Mouse (Mus musculus) layer of hippocampus, postnatal 36 days (tissue): ENCODE measurements around the gene Cdc73. TPM values are rescaled to one million over a fixed set of nuclear protein-coding genes. Genes with fewer than 3 reads are reported as not detected.
A peak's percentile ranks its signal among the peaks of the same experiment; 100 is the strongest.
"Not testable (repeated sequence)": the region's sequence is repeated elsewhere in the genome, so short reads cannot be mapped to it uniquely, and the experiment has no call there.

Source experiments
- DNase-seq, 2 experiments: peaks; one replicate each; pipeline ENCODE4 v3.0.0; 2022
- total RNA-seq, 2 experiments: library from RNA; stranded (reverse); gene quantifications; 2 replicates each; pipeline ENCODE4 v1.2.3; 2021

The Cdc73 gene
- total RNA-seq, 2 experiments from 2014 or later, result 74.8 to 80.2 TPM

DNA sequence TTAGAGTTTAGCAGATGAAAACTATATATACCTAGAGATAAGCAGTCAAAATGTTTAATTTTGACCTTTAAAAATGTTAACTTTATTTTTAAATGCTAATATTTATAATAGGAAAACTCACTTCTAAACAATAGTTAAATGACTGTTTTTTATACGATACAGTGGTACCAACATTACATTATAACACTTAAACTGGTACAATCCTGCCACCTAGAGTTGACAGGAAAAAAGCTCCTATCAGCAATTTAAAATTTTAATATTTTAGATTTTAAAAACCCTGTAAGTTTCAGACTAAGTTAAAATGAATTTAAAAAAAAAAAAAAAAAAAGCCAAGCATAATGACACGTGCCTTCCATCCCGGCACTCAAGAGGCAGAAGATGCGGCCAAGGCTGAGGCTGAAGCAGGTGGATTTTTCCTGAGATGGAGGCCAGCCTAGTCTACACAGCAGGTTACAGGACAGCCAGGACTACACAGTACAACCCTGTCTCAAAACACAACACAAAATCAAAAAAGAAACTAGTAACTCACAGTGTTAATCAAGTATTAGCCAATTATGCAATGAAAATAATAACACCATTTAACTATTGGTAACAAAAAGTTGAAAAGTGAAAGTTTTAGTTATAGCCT, 26.8 kb downstream of the Cdc73 start:
- no peak for DNase-seq

DNA sequence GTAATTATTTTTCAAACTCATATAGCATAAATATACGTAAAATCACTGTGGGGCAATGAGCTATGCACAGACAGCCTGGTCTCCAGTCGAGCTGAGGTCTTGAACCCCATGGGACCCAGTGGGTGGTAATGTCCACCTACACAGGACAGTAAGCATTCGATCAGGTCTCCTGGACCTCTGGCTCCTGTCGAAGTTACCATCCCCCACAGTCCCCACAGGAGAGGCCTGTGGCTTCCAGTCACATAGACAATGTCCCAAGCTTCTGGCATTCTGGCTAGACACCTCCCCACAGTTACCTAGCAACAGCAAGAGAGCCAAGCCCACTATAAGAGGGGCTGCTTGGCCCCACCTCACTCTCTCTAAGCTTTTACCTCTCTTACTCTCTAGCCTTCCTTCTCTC, 37.9 kb downstream of the Cdc73 start:
- not testable (repeated sequence) for DNase-seq

DNA sequence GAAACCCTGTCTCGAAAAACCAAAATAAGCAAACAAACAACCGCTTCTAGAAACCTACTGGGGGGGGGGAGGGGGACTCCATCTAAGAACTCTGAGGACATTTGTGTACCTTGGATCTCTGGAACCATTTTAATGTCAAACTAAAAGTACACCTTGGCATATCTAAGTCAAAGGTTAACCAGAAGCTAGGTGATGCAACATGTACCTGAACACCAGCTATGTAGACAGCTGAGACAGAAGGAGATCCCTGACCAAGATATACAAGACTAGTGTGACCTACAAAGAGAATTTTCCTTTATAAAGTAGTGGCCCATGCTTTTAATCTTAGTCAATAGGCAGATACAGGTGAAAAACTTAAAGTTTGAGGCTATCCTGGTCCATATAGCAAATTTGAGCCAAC, 39.5 kb downstream of the Cdc73 start:
- no peak for DNase-seq

DNA sequence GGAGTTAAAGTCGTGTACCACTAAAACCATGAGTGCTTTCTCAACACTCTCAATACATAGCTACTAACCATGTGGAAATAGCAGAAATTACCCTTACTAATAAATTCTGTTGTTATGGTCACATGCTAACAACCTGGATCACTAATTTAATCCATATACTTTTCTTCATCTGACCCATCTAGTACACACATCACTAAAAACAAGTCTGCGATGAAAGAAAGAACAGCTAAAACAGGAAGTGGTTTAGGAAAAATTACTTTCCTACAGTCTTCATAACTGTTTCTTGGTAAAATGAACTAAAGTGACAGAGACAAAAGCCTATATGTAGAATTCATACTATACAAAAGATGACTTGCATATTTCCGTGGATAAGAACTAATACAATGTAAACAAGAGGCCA, 49.0 kb downstream of the Cdc73 start:
- DNase-seq, result no peak

DNA sequence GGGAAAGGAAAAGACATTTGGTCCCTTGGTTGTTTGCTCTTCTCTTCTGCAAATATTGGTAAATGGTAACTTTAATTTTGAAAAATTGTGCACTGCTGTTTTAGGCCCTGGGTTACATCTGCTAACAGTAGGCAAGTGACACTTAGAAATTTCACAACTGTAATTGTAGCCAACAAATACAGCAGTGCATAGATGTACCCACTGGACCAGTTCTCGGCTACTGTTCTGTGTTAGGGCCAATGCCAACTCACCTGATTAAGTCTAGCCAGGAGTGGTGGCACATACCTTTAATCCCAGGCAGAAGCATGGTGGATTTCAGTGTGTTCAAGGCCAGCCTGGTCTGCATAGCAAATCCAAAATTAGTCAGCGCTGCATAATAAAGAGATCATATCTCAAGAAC, 52.4 kb downstream of the Cdc73 start:
- no peak for DNase-seq

DNA sequence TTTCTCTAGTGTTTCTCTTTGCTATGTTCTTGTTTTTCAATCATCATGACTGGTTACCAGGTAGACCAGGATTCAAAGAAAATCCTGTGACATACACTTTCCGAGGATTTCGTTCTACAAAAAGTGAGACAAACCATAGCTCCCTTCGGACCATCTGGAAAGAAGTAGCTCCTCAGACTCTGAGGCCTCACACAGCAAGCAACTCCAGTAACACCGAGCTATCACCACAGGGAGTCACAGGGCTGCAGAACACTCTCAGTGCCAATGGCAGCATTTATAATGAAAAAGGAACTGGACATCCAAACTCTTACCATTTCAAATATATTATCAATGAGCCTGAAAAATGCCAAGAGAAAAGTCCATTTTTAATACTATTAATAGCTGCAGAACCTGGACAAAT, 56.5 kb downstream of the Cdc73 start:
- DNase-seq, result no peak

GRCm38 (mm10) chr1:143645386-143645785, 57.3 kb downstream of the Cdc73 start:
- DNase-seq, result no peak

GRCm38 (mm10) chr1:143644221-143644620, 58.5 kb downstream of the Cdc73 start:
- no peak for DNase-seq

- DNase-seq, result peak; percentile 71
Observed at GRCm38 (mm10) chr1:143640650-143641407, 61.9 kb downstream of the Cdc73 start, which contains the start of gene B3galt2. Gene B3galt2 (plus strand): TSS chr1:143640664.

- DNase-seq, result no peak
Observed at GRCm38 (mm10) chr1:143632854-143633587, 69.7 kb downstream of the Cdc73 start.

- no peak for DNase-seq
Observed at GRCm38 (mm10) chr1:143632361-143632760, 70.3 kb downstream of the Cdc73 start.

- DNase-seq, result no peak
Observed at GRCm38 (mm10) chr1:143631337-143631736, 71.4 kb downstream of the Cdc73 start.

GRCm38 (mm10) chr1:143622634-143623033, 80.1 kb downstream of the Cdc73 start:
- DNase-seq, result no peak

GRCm38 (mm10) chr1:143621930-143622329, 80.8 kb downstream of the Cdc73 start:
- no peak for DNase-seq

DNA sequence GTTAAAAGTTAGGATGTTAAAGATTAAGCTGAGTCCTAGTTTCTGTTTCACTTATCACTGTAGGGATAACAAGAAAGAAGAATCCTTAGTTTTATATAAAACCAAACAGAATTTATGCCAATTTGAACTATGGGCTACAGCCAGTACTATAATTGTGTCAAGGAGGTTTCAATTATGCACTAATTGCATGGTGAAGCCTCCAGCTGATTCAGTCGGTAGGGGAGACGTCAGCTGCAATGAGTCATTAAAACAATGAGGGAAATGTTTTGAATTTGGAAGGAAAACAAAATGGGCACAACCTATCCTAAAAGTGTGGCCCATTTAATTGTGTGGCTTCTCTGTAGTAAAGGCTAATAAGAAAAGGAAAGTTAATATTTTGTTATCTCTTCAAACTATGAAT, 82.9 kb downstream of the Cdc73 start:
- DNase-seq, result no peak

- no peak for DNase-seq
Observed at GRCm38 (mm10) chr1:143612901-143613300, 89.8 kb downstream of the Cdc73 start.

DNA sequence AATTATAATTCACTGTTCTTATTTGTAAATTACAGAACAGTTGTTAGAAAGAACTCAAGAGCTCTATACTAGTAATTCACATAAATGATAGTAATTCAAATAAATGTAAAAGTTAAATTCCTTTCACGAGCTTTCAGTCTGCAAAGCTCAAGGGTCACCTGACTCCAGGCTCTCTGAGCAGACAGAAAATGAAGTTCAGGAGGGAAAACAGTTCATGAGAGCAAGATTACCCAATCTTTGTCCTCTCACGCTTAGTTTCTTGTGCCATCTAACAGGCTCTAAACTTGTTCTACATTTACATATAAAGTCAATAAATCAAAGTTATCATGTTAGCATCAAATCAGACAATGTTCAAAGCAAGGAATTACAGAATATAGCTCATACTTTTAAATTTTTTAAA, 93.8 kb downstream of the Cdc73 start:
- no peak for DNase-seq

DNA sequence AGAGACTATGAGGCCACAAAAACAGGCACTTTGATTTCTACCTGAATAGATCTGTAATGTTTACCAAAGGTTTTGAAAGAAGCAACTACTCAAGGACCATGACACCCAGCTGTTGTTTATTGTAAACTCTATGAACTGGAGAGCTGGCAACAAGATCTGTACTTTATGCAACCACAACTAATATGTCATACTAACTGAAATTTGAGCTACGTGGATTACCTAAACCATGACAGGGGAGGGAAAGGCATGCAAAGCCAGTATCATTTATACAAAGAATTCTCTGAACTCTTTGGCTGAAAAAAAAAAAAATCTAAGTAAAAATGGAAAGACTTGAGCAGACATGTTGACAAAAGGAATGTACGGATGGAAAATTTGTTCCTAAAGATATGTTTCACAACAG, 105.8 kb downstream of the Cdc73 start:
- no peak for DNase-seq

GRCm38 (mm10) chr1:143576824-143577543, 125.7 kb downstream of the Cdc73 start:
- no peak for DNase-seq

- no peak for DNase-seq
Observed at GRCm38 (mm10) chr1:143558235-143558634, 144.5 kb downstream of the Cdc73 start.

- no peak for DNase-seq
Observed at GRCm38 (mm10) chr1:143555533-143555932, 147.2 kb downstream of the Cdc73 start.

DNA sequence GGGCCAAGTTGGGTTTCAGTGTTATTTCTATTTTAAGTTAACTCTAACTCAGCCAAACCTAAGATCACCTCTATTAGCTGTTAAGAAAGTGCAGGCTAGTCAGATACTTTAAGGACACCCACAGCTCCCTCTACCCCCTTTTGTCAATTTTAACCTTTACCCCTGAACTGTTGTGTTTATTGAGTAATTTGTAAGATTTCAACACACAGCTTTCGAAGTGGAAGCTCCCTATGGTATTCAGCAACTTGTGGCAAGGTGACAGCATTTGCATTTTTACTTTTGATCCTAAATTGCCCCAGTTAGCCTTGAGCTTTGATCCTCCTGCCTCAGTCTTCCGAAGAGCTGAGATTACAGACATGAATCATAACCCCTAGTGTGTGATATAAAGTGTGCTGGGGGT, 148.1 kb downstream of the Cdc73 start:
- no peak for DNase-seq
